Mouse (Mus musculus) heart, postnatal 0 days (tissue): ENCODE measurements around the gene Stra6. TPM values are rescaled to one million over a fixed set of nuclear protein-coding genes. Genes with fewer than 3 reads are reported as not detected.

Source experiments
- ATAC-seq: fragments of 200-750 bp; cut with Nextera tagmentation; 2 replicates; pipeline ENCODE4 v1.8.0; 2017; ENCODE audit warnings: low read depth, moderate number of reproducible peaks, moderate library complexity; ENCODE audit not compliant: insufficient read depth
- DNase-seq: peaks from one replicate; pipeline ENCODE4 v3.0.0-alpha.2; 2016; ENCODE audit warnings: low spot score
- H3K27ac ChIP-seq: fragments of 300-500 bp; sonication (generic); 2 replicates; pipeline ENCODE4 v1.5.1; 2014; ENCODE audit warnings: low read depth, mild to moderate bottlenecking
- H3K27me3 ChIP-seq: fragments of 300-500 bp; sonication (generic); 2 replicates; pipeline ENCODE4 v1.6.1; 2014; ENCODE audit warnings: low read length, mixed read lengths; ENCODE audit not compliant: control insufficient read depth, insufficient read depth
- H3K36me3 ChIP-seq: fragments of 300-500 bp; sonication (generic); replicated peaks from 2 replicates; pipeline ENCODE4 v1.6.1; 2014; ENCODE audit warnings: low read length, mixed read lengths; ENCODE audit not compliant: control insufficient read depth, insufficient read depth
- H3K4me1 ChIP-seq: fragments of 300-500 bp; sonication (generic); 2 replicates; pipeline ENCODE4 v1.6.1; 2014; ENCODE audit warnings: antibody characterized with exemption; ENCODE audit not compliant: control insufficient read depth, insufficient read depth
- H3K4me2 ChIP-seq: fragments of 300-500 bp; sonication (generic); 2 replicates; pipeline ENCODE4 v1.6.1; 2014; ENCODE audit warnings: low read depth, mild to moderate bottlenecking, low read length, moderate library complexity
- H3K4me3 ChIP-seq: fragments of 300-500 bp; sonication (generic); 2 replicates; pipeline ENCODE4 v1.5.1; 2014; ENCODE audit warnings: low read depth, low read length
- H3K9ac ChIP-seq: fragments of 300-500 bp; sonication (generic); replicated peaks from 2 replicates; pipeline ENCODE4 v1.6.1; 2014; ENCODE audit warnings: low read depth, low read length, mixed read lengths
- H3K9me3 ChIP-seq: fragments of 300-500 bp; sonication (generic); replicated peaks from 2 replicates; pipeline ENCODE4 v1.6.1; 2016; ENCODE audit warnings: low read length; ENCODE audit not compliant: control insufficient read depth
- CTCF ChIP-seq: IDR thresholded peaks from 2 replicates; pipeline ENCODE4 v1.5.1; 2016; ENCODE audit warnings: antibody characterized with exemption, control low read depth, low read depth
- EP300 ChIP-seq: IDR thresholded peaks from 2 replicates; pipeline ENCODE4 v1.6.1; 2016; ENCODE audit warnings: antibody characterized with exemption, low read depth
- WGBS: fragments of 180-500 bp; shearing (Covaris S2); extraction: QIAGEN DNeasy Blood & Tissue Kit; methylation state at CpG from one replicate; pipeline ENCODE4 v1.1.7; 2014; 5-methylcytosine and 5-hydroxymethylcytosine counted together
- polyA plus RNA-seq: library from polyadenylated mRNA; unstranded; fragments of >200 nt; fragmentation: Nextera tagmentation; extraction: Ambion mirVana; gene quantifications from 2 replicates; pipeline ENCODE4 v1.2.1, GENCODE M21; 2015
- total RNA-seq: library from RNA; depleted of rRNA; stranded (reverse); fragments of >200 nt; gene quantifications from 2 replicates; pipeline ENCODE4 v1.2.3, GENCODE M21; 2014; ENCODE audit warnings: low replicate concordance

Stra6 gene
- total and polyA plus RNA-seq, 2 experiments from 2014 or later = 0.05 TPM; not detected in 1

DNA sequence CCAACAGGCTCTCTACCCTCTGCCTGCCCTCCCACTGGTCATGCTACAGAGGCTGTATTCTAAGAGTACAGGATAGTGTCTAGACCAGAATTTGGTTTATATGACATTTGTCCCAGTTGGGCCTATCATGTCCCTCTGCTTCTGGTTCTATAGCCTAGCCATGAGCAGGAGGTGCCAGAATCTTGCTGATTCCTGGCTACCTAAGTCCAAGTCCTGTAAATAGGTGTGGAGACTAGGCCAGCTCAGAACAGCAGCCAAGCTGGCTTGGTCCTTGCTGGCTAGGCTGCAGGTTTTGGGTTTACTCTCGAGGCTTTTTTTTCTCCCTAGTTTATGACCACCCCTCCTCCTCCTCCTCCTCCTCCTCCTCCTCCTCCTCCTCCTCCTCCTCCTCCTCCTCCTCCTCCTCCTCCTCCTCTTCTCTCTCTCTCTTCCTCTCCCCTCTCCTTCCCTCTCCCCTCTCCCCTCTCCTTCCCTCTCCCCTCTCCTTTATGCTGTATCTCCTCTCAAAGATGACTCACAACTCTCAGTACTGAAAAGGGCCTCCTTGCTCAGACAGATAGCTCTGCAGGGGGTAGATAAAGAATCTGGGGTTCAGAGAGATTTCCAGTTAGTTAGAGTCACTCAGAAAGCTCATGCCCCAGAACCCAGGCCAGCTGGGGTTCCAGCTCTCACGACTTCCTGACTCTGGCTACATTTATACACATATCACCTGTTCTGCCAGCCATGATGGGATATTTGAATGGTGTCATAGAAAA lies 36.0 kb upstream of the Stra6 start:
- Histone ChIP-seq H3K4me1 (no peaks in the 10 kb centered on the region), H3K4me2 (no peak overlapping the region), H3K4me3 (no peak overlapping the region), H3K27ac (no peak overlapping the region), H3K27me3 (no peaks in the 10 kb centered on the region), H3K9me3 (no peaks in the 10 kb centered on the region), H3K36me3 (no peaks in the 10 kb centered on the region), H3K9ac (no peak overlapping the region)
- 35% methylated on average over 2 of the region's 2 CpGs for WGBS
- no peak for ATAC-seq
- no peak for TF ChIP-seq CTCF
- no peak for TF ChIP-seq EP300
- no peak for DNase-seq

- TF ChIP-seq EP300 (no peak), CTCF (no peak)
- DNase-seq (no peak), ATAC-seq (no peak)
- Histone ChIP-seq H3K9me3 (no peaks in the 10 kb centered on the region), H3K4me1 (no peaks in the 10 kb centered on the region), H3K36me3 (no peaks in the 10 kb centered on the region), H3K9ac (no peak overlapping the region), H3K27ac (no peak overlapping the region), H3K27me3 (no peaks in the 10 kb centered on the region), H3K4me2 (no peak overlapping the region), H3K4me3 (no peak overlapping the region)
- 39% methylated on average over 5 of the region's 5 CpGs for WGBS
Measured at GRCm38 (mm10) chr9:58028841-58029240, 34.7 kb upstream of the Stra6 start.

- no peak overlapping the region for H3K4me2 ChIP-seq
- H3K27me3 ChIP-seq = no peaks in the 10 kb centered on the region
Measured at GRCm38 (mm10) chr9:58029635-58030034, 34.0 kb upstream of the Stra6 start.

DNA sequence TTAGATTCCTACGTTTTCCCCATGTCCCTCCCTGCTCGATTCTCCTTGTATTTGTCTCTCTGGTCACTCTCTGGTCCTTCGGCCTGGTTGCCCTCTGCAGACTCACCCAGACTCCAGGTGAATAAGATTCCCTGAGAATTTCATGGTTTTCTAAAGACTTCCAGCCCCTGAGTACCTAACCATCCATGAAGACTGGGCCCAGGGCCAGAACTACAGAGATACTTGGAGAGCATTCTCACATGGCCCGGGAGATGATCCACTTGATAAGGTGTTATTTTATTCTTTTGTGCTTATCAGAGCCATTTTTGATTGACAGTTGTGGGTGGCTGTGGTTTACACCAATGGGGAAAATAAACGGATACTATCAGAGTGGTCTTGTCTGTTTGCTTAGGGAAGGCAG lies 31.7 kb upstream of the Stra6 start:
- TF ChIP-seq EP300 (no peak), CTCF (no peak)
- no peak overlapping the region for H3K9ac ChIP-seq
- DNase-seq (no peak), ATAC-seq (no peak)
- WGBS = 61% methylated on average over 5 of the region's 5 CpGs
- H3K4me1 ChIP-seq = no peaks in the 10 kb centered on the region
- no peak overlapping the region for H3K4me2 ChIP-seq
- no peak overlapping the region for H3K4me3 ChIP-seq
- H3K36me3 ChIP-seq = no peaks in the 10 kb centered on the region
- H3K9me3 ChIP-seq = no peaks in the 10 kb centered on the region
- 0 out of 2 replicates have a peak, but pooled peaks cover 5% of the 10 kb centered on the region for H3K27me3 ChIP-seq
- no peak overlapping the region for H3K27ac ChIP-seq

More at GRCm38 (mm10) chr9:58029635-58030034, 34.0 kb upstream of the Stra6 start:
- ATAC-seq (no peak), DNase-seq (no peak)
- no peaks in the 10 kb centered on the region for H3K36me3 ChIP-seq
- WGBS = 80% methylated on average over 6 of the region's 6 CpGs
- no peak overlapping the region for H3K27ac ChIP-seq
- TF ChIP-seq CTCF (no peak), EP300 (no peak)
- H3K4me3 ChIP-seq = no peak overlapping the region
- H3K9ac ChIP-seq = no peak overlapping the region
- no peaks in the 10 kb centered on the region for H3K4me1 ChIP-seq
- no peaks in the 10 kb centered on the region for H3K9me3 ChIP-seq

DNA sequence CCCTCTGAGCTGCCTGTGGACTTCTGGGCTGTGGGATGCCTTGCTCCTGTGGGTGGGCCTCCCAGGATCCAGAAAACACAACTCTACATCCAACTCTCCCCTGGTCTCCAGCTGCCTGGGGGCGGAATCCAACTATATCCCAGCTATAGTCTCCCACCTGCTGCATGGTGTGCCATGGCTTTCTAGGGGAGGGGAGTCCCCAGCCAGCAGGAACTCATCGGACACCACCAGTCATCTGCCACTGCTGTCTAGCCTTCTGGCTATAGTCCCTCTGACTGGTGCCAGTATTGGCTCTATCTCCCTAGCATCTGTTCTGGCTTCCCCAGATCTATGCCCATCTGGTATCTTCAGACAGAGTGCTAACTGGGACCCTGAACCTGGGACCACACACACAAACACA lies 28.1 kb upstream of the Stra6 start:
- H3K4me3 ChIP-seq = no peak overlapping the region
- H3K36me3 ChIP-seq = no peaks in the 10 kb centered on the region
- peaks cover 20% of the 10 kb centered on the region for H3K27me3 ChIP-seq
- H3K9ac ChIP-seq = no peak overlapping the region
- no peaks in the 10 kb centered on the region for H3K4me1 ChIP-seq
- no peak for TF ChIP-seq CTCF
- H3K9me3 ChIP-seq = no peaks in the 10 kb centered on the region
- ATAC-seq (no peak), DNase-seq (no peak)
- no peak overlapping the region for H3K27ac ChIP-seq
- H3K4me2 ChIP-seq = no peak overlapping the region
- WGBS = 71% methylated on average over 2 of the region's 2 CpGs
